Mouse (Mus musculus) 416B (cell line): ENCODE data around the gene Ipo5.

Experiments used
- DNase-seq: peaks from one replicate; pipeline ENCODE4 v3.0.0; 2011; ENCODE audit warnings: low read depth

The Ipo5 gene

GRCm38 (mm10) chr14:120921805-120922204 lies 10.8 kb downstream of the Ipo5 start:
- no peak for DNase-seq

GRCm38 (mm10) chr14:120924044-120924443 lies 13.0 kb downstream of the Ipo5 start:
- DNase-seq = no peak

DNA sequence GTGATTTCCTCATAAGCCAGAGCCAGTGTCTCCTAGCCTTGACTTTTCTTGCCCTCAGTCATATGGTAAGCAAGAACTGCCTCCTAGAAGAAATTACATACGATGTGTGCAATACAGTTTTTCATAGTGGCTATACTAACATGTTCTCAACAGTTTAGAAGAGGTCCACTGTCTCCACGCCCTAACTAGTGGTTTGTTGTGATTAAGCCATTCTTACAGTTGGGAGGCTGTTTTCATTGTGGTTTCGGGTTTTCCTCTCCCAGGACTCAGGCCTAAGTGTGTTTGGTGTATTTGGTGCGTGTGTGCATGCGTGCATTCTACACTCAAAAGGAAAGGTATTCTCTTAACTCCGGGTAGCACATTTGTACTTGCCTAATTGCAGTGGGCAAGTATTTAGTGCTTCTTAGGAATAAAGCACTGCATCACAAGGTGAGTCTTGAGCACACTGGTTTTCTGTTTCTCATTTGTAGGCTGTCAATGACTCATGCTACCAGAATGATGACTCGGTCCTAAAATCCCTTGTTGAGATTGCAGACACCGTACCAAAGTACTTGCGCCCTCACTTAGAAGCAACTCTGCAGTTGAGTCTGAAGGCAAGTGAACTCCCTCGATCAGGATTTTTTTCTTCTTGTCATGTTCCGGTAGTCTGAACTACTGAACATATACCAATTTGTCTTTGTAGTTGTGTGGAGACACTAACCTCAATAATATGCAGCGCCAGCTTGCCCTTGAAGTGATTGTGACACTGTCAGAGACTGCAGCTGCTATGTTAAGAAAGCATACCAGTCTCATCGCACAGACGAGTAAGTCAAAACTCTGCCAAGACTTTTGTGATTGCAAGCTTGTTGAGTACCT lies 14.9 kb downstream of the Ipo5 start:
- peak; percentile 72 for DNase-seq

DNA sequence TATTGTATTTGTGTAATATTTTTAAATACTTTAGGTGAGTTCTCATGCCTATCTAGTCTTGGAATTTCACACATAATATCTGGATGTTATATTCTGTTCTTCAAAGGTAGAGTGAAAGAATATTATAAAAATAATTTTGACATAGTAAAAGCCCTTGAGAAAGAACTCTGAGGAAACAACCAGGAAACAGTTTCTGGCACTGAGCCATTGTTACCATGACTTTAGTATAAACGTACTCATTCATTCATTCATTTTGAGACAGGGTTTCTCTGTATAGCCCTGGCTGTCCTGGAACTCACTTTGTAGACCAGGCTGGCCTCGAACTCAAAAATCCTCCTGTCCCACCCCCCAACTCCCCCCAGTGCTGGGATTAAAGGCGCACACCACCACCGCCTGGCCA lies 20.2 kb downstream of the Ipo5 start:
- DNase-seq = peak; percentile 26

- DNase-seq = no peak
Measured at GRCm38 (mm10) chr14:120933624-120934023, 22.6 kb downstream of the Ipo5 start.

GRCm38 (mm10) chr14:120937102-120937501 lies 26.1 kb downstream of the Ipo5 start:
- no peak for DNase-seq

- DNase-seq = no peak
Measured at GRCm38 (mm10) chr14:120942803-120943202, 31.8 kb downstream of the Ipo5 start.

DNA sequence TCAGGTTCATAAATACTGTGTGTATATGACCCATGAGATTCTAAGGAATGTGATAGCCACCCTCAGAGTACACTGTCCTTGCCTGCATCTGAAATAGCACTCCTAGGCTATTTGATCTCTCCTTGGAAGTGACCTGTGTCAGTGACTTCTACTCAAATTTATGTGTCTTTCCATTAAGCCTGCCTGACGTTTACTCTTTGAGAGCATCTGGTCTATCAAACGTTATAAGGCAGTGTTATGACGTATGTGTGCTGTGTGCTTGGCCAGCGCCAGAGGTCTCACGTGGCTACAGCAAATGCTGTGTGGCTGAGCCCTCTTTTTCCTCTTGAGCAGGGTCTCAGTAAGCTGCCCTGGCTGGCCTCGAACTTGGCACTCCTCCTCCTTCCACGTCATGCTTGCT lies 34.1 kb downstream of the Ipo5 start:
- DNase-seq = no peak

- no peak for DNase-seq
Measured at GRCm38 (mm10) chr14:120947104-120947503, 36.1 kb downstream of the Ipo5 start.

- DNase-seq = peak; percentile 22
Measured at GRCm38 (mm10) chr14:120949002-120949401, 38.0 kb downstream of the Ipo5 start.

- DNase-seq = no peak
Measured at GRCm38 (mm10) chr14:120950068-120950467, 39.0 kb downstream of the Ipo5 start.

- DNase-seq = no peak
Measured at GRCm38 (mm10) chr14:120952434-120952833, 41.4 kb downstream of the Ipo5 start.

GRCm38 (mm10) chr14:120960551-120960950 lies 49.5 kb downstream of the Ipo5 start:
- no peak for DNase-seq

- DNase-seq = no peak
Measured at GRCm38 (mm10) chr14:120960991-120961390, 50.0 kb downstream of the Ipo5 start.

GRCm38 (mm10) chr14:120967072-120967471 lies 56.0 kb downstream of the Ipo5 start:
- no peak for DNase-seq

- no peak for DNase-seq
Measured at GRCm38 (mm10) chr14:120968723-120969122, 57.7 kb downstream of the Ipo5 start.

GRCm38 (mm10) chr14:120969673-120970072 lies 58.6 kb downstream of the Ipo5 start:
- DNase-seq = no peak

DNA sequence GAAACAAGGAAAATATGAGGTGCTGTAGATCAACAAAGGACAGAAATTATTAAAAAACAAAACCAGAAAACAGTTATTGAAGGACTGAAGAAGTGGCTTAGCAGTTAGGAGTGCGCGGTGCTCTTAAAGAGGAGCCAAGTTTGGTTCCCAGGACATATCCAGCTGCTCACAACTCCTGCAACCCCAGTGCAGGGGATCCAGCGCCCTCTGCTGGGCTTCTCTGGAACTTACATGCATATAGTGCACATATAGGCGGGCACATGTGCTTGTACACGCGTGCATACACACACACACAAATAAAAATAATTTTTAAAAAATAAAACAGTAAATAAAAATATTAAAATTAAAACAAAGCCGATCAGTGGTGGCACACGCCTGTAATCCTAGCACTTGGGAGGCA lies 59.6 kb downstream of the Ipo5 start:
- DNase-seq = peak; percentile 37

DNA sequence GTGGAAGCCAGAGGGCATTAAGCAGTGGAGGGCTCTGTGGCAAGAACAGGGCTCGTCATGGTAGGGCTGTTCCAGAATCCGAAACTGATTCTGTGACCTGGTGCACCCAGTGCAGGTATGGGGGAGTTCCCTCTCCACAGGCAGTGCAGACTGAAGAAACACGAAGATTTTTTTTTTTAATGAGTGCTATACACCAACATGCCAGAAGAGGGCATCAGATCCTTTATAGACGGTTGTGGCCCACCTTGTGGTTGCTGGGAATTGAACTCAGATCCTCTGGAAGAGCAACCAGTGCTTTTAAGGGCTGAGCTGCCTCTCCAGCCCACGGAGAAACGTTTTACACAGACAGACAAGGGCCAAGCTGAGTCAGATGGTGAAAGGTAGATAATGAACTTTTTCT lies 60.3 kb downstream of the Ipo5 start:
- peak; percentile 33 for DNase-seq

DNA sequence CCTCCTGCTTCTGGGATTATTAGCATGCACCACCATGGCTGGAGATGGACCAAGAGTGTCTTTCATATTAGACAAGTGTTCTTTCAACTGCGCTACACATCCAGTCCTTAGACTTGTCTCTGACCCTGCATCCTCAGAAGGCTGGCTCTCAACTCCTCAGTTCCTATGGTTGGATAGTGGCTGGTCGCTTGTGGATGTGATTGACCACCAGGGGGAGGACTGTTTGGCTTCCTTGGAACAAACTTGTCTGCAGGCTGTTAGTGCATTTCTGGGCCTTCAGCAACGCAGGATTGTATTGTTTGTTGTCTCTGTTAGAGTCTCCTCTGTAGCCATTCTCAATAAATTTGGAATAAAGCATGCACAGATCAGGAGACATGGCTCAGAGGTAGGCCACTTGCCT lies 68.5 kb downstream of the Ipo5 start:
- DNase-seq = peak; percentile 24

GRCm38 (mm10) chr14:120989126-120989525 lies 78.1 kb downstream of the Ipo5 start:
- DNase-seq = no peak
